Mouse (Mus musculus) layer of hippocampus, adult 9-10 months (tissue): ENCODE data around the gene Nrxn1.

Source experiments
- DNase-seq: peaks from one replicate; pipeline ENCODE4 v3.0.0; 2022; ENCODE audit warnings: low spot score

Gene Nrxn1

DNA sequence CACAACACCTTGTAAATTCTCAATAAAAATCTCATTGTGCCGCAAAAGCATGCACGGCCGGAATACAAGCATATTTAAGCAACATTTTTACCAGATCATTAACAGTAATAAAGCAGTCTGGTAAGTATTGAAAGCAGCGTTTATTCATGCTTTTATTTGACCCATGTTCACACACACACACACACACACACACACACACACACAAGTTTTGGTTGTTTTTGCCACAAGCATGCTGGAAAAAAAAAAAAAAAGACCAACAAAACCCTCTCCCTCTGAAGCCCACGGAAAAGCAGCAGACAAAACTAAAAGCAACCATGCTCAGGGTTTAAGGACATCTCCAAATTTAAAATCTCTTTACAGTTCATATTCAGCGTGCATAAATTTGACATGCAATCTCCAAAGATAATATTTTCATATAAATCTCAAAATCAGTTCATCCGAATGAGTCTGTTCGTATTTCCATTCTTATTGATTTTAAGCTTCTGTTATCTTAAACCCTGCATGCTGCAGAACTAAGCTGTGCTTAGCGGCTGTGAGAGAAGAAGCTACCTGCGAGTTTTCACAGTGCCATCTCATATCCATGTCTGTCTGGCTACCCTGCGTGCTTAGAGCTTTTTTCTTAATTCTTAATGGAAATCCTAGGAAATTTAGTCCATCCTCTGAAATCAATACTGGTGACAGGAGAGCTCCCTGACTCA is 1005.1 kb downstream of the Nrxn1 start:
- no peak for DNase-seq

- peak; percentile 47 for DNase-seq
These were observed 1006.0 kb downstream of the Nrxn1 start for GRCm38 (mm10) chr17:90086826-90087225.

GRCm38 (mm10) chr17:90079003-90079402 is 1013.9 kb downstream of the Nrxn1 start:
- no peak for DNase-seq

DNA sequence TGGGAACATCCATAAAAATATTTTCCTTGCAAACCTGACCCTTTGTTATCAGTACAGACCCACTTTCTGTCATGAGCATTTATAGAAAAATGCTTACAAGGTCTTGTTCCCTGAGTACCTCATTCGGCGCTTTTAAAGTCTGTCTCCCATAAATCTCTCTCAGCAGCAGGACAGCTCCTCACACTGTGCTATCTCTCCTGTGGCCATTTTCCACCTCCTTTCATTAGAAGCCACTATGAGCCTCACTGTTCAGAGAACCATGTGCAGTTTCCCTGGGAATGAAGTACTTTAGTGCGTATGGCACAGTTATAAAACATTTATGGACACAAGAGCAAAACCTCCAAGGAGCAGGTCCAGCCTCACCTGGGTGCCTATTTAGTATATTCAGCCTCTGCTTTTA is 1014.4 kb downstream of the Nrxn1 start:
- no peak for DNase-seq

GRCm38 (mm10) chr17:90062866-90063265 is 1030.0 kb downstream of the Nrxn1 start:
- no peak for DNase-seq

- no peak for DNase-seq
These were observed 1032.0 kb downstream of the Nrxn1 start for GRCm38 (mm10) chr17:90060872-90061271.

DNA sequence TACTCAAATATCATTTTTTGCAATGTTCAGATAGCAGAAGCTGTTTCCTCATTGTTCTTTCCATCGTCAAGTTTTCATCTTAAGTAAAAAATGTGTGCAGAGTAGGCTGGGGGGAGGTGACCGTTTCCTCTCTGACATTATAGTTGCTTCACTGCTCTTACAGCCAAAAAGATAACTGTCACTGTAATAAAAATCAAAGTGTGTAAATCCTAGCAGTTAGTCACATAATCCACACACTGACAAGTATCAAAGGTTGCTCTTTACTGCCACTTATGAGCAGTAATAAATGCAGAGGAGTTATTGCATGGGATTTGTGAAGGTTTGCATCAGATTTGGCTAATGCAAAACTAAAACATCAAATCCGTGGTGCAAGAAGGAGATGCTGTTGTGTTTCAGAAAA is 1032.7 kb downstream of the Nrxn1 start:
- no peak for DNase-seq

DNA sequence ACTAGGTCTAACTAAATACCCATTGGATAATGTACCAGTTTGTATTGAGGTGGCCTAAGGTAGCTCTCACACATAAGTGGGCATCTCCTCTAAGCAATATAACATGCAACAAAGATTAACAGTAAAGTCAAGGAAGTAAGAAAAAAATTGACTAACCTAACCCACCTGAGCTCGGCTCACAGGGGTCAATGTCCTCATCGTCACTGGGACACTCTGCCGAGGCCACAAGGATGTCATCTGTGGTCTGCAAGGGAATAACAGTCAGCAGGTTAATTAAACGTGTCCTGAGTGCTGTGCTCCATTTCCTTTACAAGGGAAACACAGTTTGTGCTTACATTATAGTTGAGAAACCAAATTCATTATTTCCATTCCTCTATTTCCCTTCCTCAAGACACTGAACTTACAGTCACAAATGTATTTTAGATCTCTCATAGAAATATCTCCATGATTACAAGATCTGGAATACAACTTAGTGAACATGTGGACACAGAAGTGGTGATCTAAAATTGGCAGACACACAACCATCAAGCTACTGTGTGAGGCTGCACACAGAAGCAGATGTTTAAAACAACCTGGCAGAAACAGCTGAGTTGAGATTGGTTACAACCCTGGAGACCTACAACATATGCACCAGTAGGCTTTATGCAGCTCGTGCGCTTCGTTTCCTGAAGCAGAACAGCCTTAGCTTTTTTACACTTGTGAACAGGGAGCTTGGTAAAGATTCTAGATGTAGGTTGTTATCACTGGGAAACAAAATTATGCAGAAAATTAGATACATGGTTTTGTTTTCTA is 1033.4 kb downstream of the Nrxn1 start:
- DNase-seq: no peak

DNA sequence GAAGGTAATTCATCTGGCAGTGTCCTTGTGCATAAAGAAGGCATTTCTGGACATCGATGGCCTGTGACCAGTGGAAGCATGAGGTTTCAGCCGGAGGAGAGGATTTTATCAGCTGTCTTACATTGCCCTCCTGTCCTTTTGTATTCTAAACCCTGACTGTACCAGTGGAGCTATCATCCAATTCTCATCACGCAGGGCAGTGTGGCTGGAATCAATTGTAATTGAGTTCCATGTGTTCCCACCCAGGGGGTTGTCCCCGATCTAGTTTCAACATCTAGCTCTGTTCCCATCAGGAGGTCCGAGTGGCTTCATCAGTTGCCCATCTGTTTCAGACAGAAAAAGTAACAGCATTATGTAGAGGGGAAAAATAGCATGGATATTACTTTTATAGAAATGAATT is 1038.6 kb downstream of the Nrxn1 start:
- DNase-seq: no peak

DNA sequence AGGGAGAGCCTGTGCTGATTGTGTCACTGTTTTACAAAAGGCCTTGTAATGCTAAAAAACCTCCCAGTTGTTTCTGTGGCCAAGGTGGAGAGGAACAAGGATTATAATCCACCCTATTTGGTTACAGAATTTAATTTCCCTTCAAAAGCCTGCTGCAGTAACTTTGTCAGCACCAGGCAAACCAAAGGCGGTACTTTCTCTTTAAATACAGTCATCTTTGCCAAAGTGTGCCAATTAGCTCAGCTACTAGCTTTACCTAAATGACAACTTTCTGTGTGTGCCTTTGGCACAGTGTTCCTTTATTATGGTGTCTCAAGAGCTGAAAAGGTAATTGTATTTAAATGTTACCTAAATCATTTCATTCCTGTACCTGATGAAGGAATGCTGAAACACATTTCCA is 1053.6 kb downstream of the Nrxn1 start:
- no peak for DNase-seq

DNA sequence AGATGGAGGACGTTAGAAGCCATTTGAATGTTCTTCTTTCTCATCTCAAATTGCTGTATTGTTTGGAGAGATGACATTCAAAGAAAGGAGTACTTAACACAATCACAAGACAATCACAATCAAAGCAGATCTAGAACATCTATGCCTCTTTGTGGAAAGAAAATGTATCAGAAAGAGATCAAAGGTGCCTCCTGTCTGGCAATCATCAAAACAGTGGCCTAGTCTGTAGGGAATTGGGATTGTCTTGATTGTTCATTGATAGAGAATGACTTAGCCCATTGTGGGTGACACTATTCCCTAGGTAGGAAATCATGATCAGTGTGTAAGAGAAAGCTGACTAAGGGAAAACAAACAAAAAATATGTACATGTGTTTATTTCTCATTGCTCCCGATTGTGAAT is 1060.5 kb downstream of the Nrxn1 start:
- no peak for DNase-seq

DNA sequence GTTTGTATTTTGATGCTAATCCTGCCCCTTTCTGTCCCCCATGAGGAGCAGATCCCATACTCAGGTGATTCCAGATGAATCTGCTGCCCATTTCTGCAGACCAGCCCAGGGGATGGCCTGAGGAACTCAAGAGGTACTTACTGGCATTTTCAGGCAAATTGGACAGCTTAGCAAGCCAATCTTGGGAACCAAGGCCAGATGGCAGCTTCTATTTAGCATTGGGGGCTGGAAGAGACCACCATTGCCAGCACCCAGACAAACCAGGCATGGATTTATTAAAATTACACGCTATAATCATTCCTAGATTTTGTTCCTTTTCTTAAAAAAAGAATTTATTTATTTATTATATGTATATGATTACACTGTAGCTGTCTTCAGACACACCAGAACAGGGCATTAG is 1076.2 kb downstream of the Nrxn1 start:
- DNase-seq: no peak

- no peak for DNase-seq
These were observed 1081.1 kb downstream of the Nrxn1 start for GRCm38 (mm10) chr17:90011761-90012160.

- DNase-seq: no peak
These were observed 1085.3 kb downstream of the Nrxn1 start for GRCm38 (mm10) chr17:90007438-90008109.

DNA sequence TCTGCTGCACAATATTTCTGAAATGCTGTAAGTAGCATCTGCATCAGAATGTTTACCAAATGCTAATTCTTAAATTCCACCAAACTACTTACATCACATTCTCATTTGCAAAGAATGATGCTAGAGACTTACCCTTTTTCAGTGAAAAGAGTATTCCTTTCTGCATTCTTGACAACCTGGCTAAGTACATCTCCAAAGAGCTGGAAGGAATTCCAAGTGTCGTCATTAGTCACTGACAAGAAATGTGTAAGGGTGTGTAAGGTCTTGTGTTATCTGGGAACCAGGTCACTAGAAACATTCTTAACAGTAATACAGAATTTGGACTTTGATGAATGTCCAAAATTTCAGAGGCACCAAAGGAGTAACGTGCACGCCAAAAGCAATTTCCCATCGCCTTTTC is 1102.2 kb downstream of the Nrxn1 start:
- no peak for DNase-seq
